Mouse (Mus musculus) small intestine, adult 2 months (tissue): ENCODE measurements around the gene Entpd3.

Experiments
- CTCF ChIP-seq: fragments of 200-500 bp; IDR thresholded peaks from 2 replicates; pipeline ENCODE4 v1.5.1; 2012; ENCODE audit warnings: low read depth, mild to moderate bottlenecking, control low read depth, inconsistent platforms, low read length, moderate library complexity, mixed read lengths; ENCODE audit not compliant: insufficient replicate concordance, insufficient read length; ENCODE audit errors: extremely low read depth
- POLR2A ChIP-seq: fragments of 200-500 bp; IDR thresholded peaks from 2 replicates; pipeline ENCODE4 v1.6.1; 2012; ENCODE audit warnings: low read depth, mild to moderate bottlenecking, control low read depth, inconsistent platforms, low read length, moderate library complexity

DNA sequence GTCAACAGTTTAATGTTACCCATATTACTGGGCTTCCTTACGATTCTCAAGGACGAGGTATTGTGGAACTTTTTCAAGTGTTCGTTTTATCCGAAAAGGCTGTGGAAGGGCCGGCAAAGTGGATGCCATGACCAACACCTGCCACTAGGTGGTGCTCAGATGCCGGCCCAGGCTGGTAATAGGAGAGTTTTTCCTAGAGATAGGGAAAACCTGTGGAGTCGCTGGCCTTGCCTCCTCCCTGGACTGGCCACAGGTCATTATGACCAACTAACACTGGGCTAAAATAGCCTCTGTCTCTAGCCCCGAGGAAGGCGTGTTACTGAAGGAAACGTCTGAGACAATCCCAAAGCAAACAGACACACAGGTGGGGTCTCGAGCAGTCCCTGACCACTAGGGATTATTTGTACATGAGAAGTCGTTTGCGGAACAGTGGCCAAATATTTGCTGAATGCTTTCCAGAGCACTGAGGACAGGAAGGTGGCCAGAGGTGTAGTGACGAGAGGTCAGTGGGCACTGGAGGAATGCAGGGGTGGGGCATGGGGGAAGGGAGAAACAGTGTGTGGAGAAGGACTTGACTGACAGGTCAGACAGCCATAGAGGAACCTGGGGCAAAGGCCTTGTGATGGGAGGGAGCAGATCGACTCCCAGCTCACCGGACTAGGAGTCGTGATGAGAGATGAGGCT is 62.0 kb downstream of the Entpd3 start:
- TF ChIP-seq CTCF (peak; percentile 96; the same call in 1 of the 2 replicates), POLR2A (peak; percentile 15; the same call in 1 of the 2 replicates)
